Mouse (Mus musculus) G1E (cell line): ENCODE measurements at regions not wholly inside any gene's neighbourhood (a gene's known extent, or its start where the extent isn't known, plus 50 kb on each side); places are given as distances from the start of the nearest gene placed in this dataset.

ENCODE experiments used
- ATAC-seq: 2 replicates; pipeline ENCODE4 v1.8.0; 2016; ENCODE audit warnings: mild to moderate bottlenecking; ENCODE audit not compliant: insufficient number of reproducible peaks, poor library complexity, low FRiP score, severe bottlenecking; ENCODE audit errors: extremely low read depth
- DNase-seq: peaks from one replicate; pipeline ENCODE4 v3.0.0; 2012; ENCODE audit warnings: low spot score
- H3K27me3 ChIP-seq: 2 replicates; pipeline ENCODE4 v1.6.1; 2012; ENCODE audit warnings: mild to moderate bottlenecking, low read length, inconsistent platforms; ENCODE audit not compliant: insufficient read depth
- H3K36me3 ChIP-seq: replicated peaks from 2 replicates; pipeline ENCODE3; 2012; ENCODE audit warnings: mild to moderate bottlenecking, inconsistent platforms
- H3K4me1 ChIP-seq: 2 replicates; pipeline ENCODE4 v1.6.1; 2012; ENCODE audit warnings: low read depth, low read length, inconsistent platforms, mixed read lengths; ENCODE audit not compliant: insufficient read depth
- H3K4me3 ChIP-seq: 2 replicates; pipeline ENCODE4 v1.5.1; 2012; ENCODE audit warnings: low read depth, mild to moderate bottlenecking, inconsistent platforms, low read length, moderate library complexity, mixed read lengths
- H3K9me3 ChIP-seq: replicated peaks from 2 replicates; pipeline ENCODE4 v1.6.1; 2012; ENCODE audit warnings: inconsistent platforms
- CTCF ChIP-seq: IDR thresholded peaks from 2 replicates; pipeline ENCODE4 v1.5.1; 2012; ENCODE audit warnings: low read depth, low read length, inconsistent platforms, mixed read lengths
- GATA1 ChIP-seq: IDR thresholded peaks from 2 replicates; pipeline ENCODE4 v1.6.1; 2012; ENCODE audit warnings: borderline replicate concordance, low read length, inconsistent platforms, mixed read lengths
- GATA2 ChIP-seq: IDR thresholded peaks from 2 replicates; pipeline ENCODE4 v1.6.1; 2012; ENCODE audit warnings: low read depth, low read length, inconsistent platforms, borderline replicate concordance
- POLR2AphosphoS5 ChIP-seq: IDR thresholded peaks from 2 replicates; pipeline ENCODE4 v1.6.1; 2012; ENCODE audit warnings: low read depth, low read length, inconsistent platforms; ENCODE audit not compliant: insufficient replicate concordance
- TAL1 ChIP-seq: conservative IDR thresholded peaks from 2 replicates; pipeline ENCODE4 v1.6.1; 2012; ENCODE audit warnings: low read depth, low read length, inconsistent platforms, mixed read lengths

- Histone ChIP-seq H3K4me3 (no peak overlapping the region), H3K27me3 (0 out of 2 replicates have a peak, but pooled peaks cover 2% of the 10 kb centered on the region), H3K4me1 (no peaks in the 10 kb centered on the region), H3K36me3 (no peaks in the 10 kb centered on the region), H3K9me3 (no peaks in the 10 kb centered on the region)
- no peak for TF ChIP-seq GATA2
- no peak for TF ChIP-seq CTCF
- no peak for TF ChIP-seq TAL1
- TF ChIP-seq POLR2AphosphoS5, result no peak
- TF ChIP-seq GATA1, result no peak
- no peak for DNase-seq
- no peak for ATAC-seq
Observed at GRCm38 (mm10) chr13:28500697-28501096, 243.4 kb downstream of the Gm11361 start.

DNA sequence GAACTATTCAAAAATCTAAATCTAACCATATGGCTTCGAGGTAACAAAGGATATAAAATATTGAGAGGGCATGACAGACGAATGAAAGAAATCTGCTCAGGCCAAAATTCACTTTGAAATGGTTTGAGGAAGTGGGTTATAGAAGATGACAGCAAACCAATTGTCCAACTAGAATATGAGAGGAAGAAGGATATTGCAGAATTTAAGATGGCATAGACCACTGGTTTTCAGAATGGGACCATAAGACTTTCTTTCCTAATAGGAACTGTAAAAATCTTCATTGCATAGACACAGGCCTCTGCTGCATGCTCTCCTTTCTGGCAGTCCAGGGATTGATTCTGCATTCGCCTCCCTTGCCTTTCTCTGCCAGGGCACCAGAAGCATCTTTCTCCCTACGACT lies 240.2 kb downstream of the Gm11361 start:
- no peak for TF ChIP-seq CTCF
- TF ChIP-seq TAL1, result no peak
- no peak for TF ChIP-seq GATA2
- TF ChIP-seq POLR2AphosphoS5, result no peak
- no peak for TF ChIP-seq GATA1
- Histone ChIP-seq H3K36me3 (no peaks in the 10 kb centered on the region), H3K9me3 (no peaks in the 10 kb centered on the region), H3K27me3 (0 out of 2 replicates have a peak, but pooled peaks cover 2% of the 10 kb centered on the region), H3K4me1 (no peaks in the 10 kb centered on the region), H3K4me3 (no peak overlapping the region)
- no peak for DNase-seq
- ATAC-seq, result no peak

DNA sequence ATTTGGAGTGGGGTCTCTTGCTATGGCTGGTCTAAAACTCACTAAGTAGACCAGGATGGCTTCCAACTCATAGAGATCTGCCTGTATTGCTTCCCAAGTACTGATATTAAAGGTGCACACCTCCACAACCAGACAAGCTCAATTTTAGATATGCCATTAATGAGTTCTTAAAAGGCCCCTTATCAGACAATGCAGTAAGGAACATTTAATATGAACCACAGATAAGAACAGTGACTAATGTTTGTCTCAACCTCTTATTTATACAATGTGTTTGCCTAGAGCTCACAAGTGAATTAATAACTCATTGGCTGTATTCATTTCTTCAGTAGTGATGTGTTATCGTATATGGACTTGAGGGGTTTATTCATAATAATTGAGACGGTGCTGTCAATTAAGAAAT lies 234.7 kb downstream of the Gm11361 start:
- TF ChIP-seq GATA1 (no peak), CTCF (no peak), TAL1 (no peak), POLR2AphosphoS5 (no peak), GATA2 (no peak)
- no peaks in the 10 kb centered on the region for H3K36me3 ChIP-seq
- H3K4me3 ChIP-seq, result no peak overlapping the region
- no peaks in the 10 kb centered on the region for H3K9me3 ChIP-seq
- DNase-seq, result no peak
- no peak for ATAC-seq
- H3K4me1 ChIP-seq, result no peaks in the 10 kb centered on the region
- H3K27me3 ChIP-seq, result no peaks in the 10 kb centered on the region

GRCm38 (mm10) chr13:28483727-28484126 lies 226.4 kb downstream of the Gm11361 start:
- H3K9me3 ChIP-seq, result no peaks in the 10 kb centered on the region
- TF ChIP-seq CTCF, result no peak
- TF ChIP-seq TAL1, result no peak
- TF ChIP-seq GATA2, result no peak
- TF ChIP-seq GATA1, result no peak
- TF ChIP-seq POLR2AphosphoS5, result no peak
- ATAC-seq, result no peak

DNA sequence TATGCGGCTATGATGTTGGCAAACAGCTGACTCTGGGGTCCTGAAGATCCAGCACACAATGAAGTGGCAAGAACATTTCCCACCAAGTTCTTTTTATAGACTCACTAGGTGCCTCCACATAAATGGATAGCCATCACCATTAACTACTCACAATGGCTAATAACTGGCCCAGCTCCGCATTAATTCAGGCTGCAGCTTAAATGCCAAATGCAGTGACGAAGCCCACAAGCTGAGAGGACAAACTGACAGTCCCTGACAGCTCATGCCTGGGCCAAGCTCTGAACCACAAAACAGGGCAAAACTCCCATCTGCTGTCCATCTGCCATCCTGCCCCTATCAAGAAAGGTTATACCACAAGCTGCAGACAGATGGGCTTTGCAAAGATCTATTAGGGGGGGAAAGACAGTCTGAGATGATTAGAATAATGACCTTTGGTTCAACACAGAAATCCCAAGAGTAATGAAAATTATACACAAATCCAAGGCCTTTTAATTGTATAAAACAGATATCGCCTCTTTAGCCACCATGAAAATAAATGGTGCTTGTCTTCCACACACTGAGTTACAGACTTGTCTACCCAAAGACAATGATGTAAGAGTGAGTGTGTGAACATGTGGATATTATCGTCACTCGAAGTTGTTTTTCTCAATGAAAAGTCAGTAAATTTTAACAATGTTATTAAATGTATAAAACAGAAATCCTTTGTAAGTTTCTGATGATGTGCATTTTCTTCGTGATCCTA lies 224.1 kb downstream of the Gm11361 start:
- ATAC-seq, result no peak
- Histone ChIP-seq H3K4me3 (no peak overlapping the region), H3K4me1 (no peaks in the 10 kb centered on the region), H3K9me3 (no peaks in the 10 kb centered on the region), H3K27me3 (no peaks in the 10 kb centered on the region), H3K36me3 (no peaks in the 10 kb centered on the region)
- DNase-seq, result no peak
- TF ChIP-seq GATA1 (no peak), GATA2 (no peak), TAL1 (no peak), POLR2AphosphoS5 (no peak), CTCF (no peak)

More at GRCm38 (mm10) chr13:28483727-28484126, 226.4 kb downstream of the Gm11361 start:
- no peaks in the 10 kb centered on the region for H3K36me3 ChIP-seq
- no peaks in the 10 kb centered on the region for H3K4me1 ChIP-seq
- no peak for DNase-seq
- no peak overlapping the region for H3K4me3 ChIP-seq
- H3K27me3 ChIP-seq, result no peaks in the 10 kb centered on the region

- ATAC-seq, result no peak
Observed at GRCm38 (mm10) chr13:28466151-28466550, 208.8 kb downstream of the Gm11361 start.

More at GRCm38 (mm10) chr13:28466151-28466550, 208.8 kb downstream of the Gm11361 start:
- H3K36me3 ChIP-seq, result no peaks in the 10 kb centered on the region
- no peaks in the 10 kb centered on the region for H3K9me3 ChIP-seq
- H3K4me1 ChIP-seq, result no peaks in the 10 kb centered on the region
- H3K4me3 ChIP-seq, result no peak overlapping the region
- no peak for DNase-seq
- TF ChIP-seq GATA1 (no peak), GATA2 (no peak), CTCF (no peak), POLR2AphosphoS5 (no peak), TAL1 (no peak)
- no peaks in the 10 kb centered on the region for H3K27me3 ChIP-seq
